Mouse (Mus musculus) ES-Bruce4 (cell line): ENCODE measurements around the gene Ugt1a6b.

ENCODE experiments used
- CTCF ChIP-seq: IDR thresholded peaks from one replicate; pipeline ENCODE4 v1.8.1; 2011; ENCODE audit warnings: low read depth, low read length
- EP300 ChIP-seq: IDR thresholded peaks from 2 replicates; pipeline ENCODE4 v1.6.1; 2011; ENCODE audit warnings: low read depth, low read length; ENCODE audit not compliant: insufficient read depth
- POLR2A ChIP-seq: IDR thresholded peaks from one replicate; pipeline ENCODE4 v1.8.1; 2011; ENCODE audit warnings: low read length; ENCODE audit not compliant: insufficient read depth

DNA sequence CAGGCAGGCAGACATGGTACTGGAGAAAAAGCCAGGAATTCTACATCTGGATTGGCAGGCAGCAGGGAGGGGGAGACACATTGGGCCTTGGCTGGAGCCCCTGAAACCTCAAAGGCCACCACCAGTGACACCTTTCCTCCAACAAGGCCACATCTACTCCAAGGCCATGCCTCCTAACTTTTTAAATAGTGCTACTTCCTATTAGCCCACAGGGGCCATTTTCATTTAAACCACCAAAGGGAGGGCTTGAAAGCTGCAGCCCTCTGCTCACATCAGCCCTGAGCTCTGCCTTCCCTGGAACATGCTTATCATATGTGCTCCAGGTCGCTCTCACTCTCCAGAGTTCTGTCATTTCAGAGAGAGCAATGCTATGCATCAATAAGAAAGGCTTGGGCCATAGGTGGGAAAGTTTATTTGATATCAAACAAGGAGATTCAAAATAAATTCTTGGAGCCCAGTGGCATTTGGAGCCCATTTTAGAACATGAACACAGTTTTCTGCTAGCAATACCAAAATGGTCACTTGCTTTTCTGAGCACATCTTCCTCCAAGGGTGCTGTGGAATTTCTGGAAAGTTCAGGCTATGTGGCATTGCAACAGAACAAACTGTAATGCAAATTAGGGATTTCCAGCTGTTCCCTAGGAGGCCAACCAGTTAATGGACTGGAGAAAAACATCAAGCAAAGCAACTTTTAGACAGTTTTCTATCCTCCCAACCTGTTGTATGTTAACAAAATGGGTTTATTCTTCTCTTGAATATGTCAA, 1.8 kb downstream of the Ugt1a6b start:
- TF ChIP-seq CTCF (no peak), POLR2A (no peak), EP300 (no peak)
